8 mouse cellular contexts compared by ENCODE assay signal in the genomic region with DNA sequence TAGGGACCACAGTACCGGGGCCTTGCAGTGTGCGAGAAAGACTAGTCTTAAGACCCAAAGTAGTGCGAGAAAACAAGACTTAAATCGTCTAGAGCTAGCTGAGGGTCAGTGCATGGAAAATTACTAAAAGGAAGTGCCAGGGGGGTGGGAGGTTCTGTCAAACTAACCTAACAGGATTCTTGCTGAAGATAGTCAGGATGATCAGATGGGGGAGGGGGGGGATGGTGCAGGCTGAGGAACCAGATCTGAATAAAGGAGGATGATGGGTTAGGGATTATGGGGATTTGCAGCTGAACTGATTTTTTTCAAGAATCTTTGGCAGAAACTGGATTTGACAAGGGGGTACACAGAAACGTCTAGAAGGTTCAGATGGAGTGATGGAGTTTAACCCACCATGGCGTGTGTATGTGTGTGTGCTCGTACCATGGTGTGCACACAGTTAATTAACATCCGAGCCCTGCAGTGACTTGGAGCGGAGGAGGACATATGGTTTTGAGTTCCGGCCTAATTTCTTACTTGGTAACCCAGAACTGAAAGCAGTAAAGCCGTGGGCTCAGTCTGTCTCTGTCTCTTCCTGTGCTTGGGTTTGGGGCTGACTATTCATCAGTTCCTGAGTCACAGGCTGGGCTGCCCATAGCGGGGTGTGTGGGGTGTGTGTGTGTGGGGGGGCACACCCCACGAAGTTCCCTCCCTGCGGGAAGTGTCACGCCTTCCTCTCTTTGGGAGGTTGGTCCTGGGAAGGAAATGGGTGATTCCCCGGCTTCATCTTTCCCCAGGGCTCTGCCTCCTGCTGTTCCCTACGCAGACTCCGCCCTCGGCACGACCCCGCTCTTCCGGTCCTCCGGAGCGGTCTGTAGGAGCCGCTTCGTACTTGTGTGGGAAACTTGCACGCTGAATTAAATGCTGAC. TPM values are rescaled to one million over a fixed set of nuclear protein-coding genes. Genes with fewer than 3 reads are reported as not detected.
DNase-seq lines count a peak whose midpoint lies in the region; ATAC-seq and TF ChIP-seq lines count a peak whose summit lies in the region.

No protein-coding gene starts in this region.

- H3K36me3 ChIP-seq in forebrain, postnatal 0 days (ENCODE audit: insufficient read depth), result no peaks in the 10 kb centered on the region
- H3K36me3 ChIP-seq in hindbrain, embryonic 12.5 days, result no peaks in the 10 kb centered on the region

- peak; percentile 29 to 44 for DNase-seq in cerebellum, adult 18-20 months
- no peak for DNase-seq in cerebellum, adult 11-12 months
- peak; percentile 20 for DNase-seq in brain, embryonic 18.5 days (ENCODE audit: low read depth, low spot score)
- DNase-seq in forebrain, postnatal 0 days, result peak; percentile 66
- DNase-seq in left cerebral cortex, postnatal 25 days (ENCODE audit: low spot score in 2 of 2), result peak; percentile 42 to 79
- peak; percentile 48 for DNase-seq in right cerebral cortex, postnatal 25 days

- 18% methylated on average over 27 of the region's 27 CpGs for WGBS in forebrain, postnatal 0 days
- WGBS in hindbrain, embryonic 12.5 days, result 18% methylated on average over 27 of the region's 27 CpGs

- H3K4me3 ChIP-seq in forebrain, postnatal 0 days (ENCODE audit: low read depth, low read length), result peak overlapping the region; percentile 40
- peak overlapping the region; percentile 39 for H3K4me3 ChIP-seq in hindbrain, embryonic 12.5 days

- peak; percentile 93 for ATAC-seq in forebrain, postnatal 0 days
- ATAC-seq in hindbrain, embryonic 12.5 days (ENCODE audit: low FRiP score), result peak; percentile 88
- peak; percentile 68 for ATAC-seq in megakaryocyte progenitor cell, adult 5-6 weeks (replicated peaks; ENCODE audit: poor library complexity)

- H3K4me1 ChIP-seq in forebrain, postnatal 0 days (ENCODE audit: insufficient read depth), result peaks cover 8% of the 10 kb centered on the region
- peaks cover 15% of the 10 kb centered on the region for H3K4me1 ChIP-seq in hindbrain, embryonic 12.5 days

- no peak; the same call in 1 of the 2 replicates for TF ChIP-seq CTCF in forebrain, postnatal 0 days (IDR thresholded peaks at IDR 0.05; ENCODE audit: low read depth)

- H3K9ac ChIP-seq in forebrain, postnatal 0 days, result peak overlapping the region; percentile 49
- H3K9ac ChIP-seq in hindbrain, embryonic 12.5 days, result peak overlapping the region; percentile 54

- no peaks in the 10 kb centered on the region for H3K9me3 ChIP-seq in forebrain, postnatal 0 days (ENCODE audit: low read length)
- H3K9me3 ChIP-seq in hindbrain, embryonic 12.5 days (replicated peaks), result no peaks in the 10 kb centered on the region

- intact Hi-C loops in left cerebral cortex, postnatal 25 days (cut with DNase I), result no loop called here

- H3K4me2 ChIP-seq in forebrain, postnatal 0 days (ENCODE audit: low read depth), result peak overlapping the region; percentile 64
- H3K4me2 ChIP-seq in hindbrain, embryonic 12.5 days (replicated peaks), result peak overlapping the region; percentile 71

- peak overlapping the region; percentile 77 for H3K27ac ChIP-seq in forebrain, postnatal 0 days (ENCODE audit: low read depth, low read length)
- peak overlapping the region; percentile 77 for H3K27ac ChIP-seq in hindbrain, embryonic 12.5 days

- no peaks in the 10 kb centered on the region for H3K27me3 ChIP-seq in forebrain, postnatal 0 days (ENCODE audit: insufficient read depth, low read length)
- no peaks in the 10 kb centered on the region for H3K27me3 ChIP-seq in hindbrain, embryonic 12.5 days

RNA-seq across cellular contexts. Expression of gene Capg, which starts 8.2 kb away (rescaled TPM):
- 6.7 and 8.9 TPM in 2 replicates for total RNA-seq in forebrain, postnatal 0 days (2014; rRNA removed)
- polyA plus RNA-seq in forebrain, postnatal 0 days (2015; fragmentation: Nextera tagmentation; extraction: Ambion mirVana), result 7.1 and 7.6 TPM in 2 replicates
- polyA plus RNA-seq in hindbrain, embryonic 12.5 days (2016; fragmentation: Nextera tagmentation; extraction: Ambion mirVana), result 10.6 and 15.0 TPM in 2 replicates
- total RNA-seq in left cerebral cortex, postnatal 25 days (2021), result 1 to 10 TPM; 1.9 to 2.9 TPM
- 24.4 and 25.5 TPM in 2 replicates for total RNA-seq in megakaryocyte progenitor cell, adult 5-6 weeks (2015)
- 42.7 and 60.1 TPM in 2 replicates for total RNA-seq in megakaryocyte progenitor cell, adult 5-6 weeks (2017)

RNA-seq across cellular contexts. Expression of gene Sh2d6, which starts 30.9 kb away (rescaled TPM):
- total RNA-seq in forebrain, postnatal 0 days (2014; rRNA removed), result 0.24 and 0.38 TPM in 2 replicates
- polyA plus RNA-seq in forebrain, postnatal 0 days (2015; fragmentation: Nextera tagmentation; extraction: Ambion mirVana), result 0.21 and 0.47 TPM in 2 replicates
- polyA plus RNA-seq in hindbrain, embryonic 12.5 days (2016; fragmentation: Nextera tagmentation; extraction: Ambion mirVana), result 0.62 and 0.82 TPM in 2 replicates
- under 1 TPM; 0.28 to 0.94 TPM for total RNA-seq in left cerebral cortex, postnatal 25 days (2021)
- total RNA-seq in megakaryocyte progenitor cell, adult 5-6 weeks (2015), result not detected in 2 replicates
- total RNA-seq in megakaryocyte progenitor cell, adult 5-6 weeks (2017), result not detected in 2 replicates

RNA-seq across cellular contexts. Expression of gene Elmod3, which starts 45.8 kb away (rescaled TPM):
- total RNA-seq in forebrain, postnatal 0 days (2014; rRNA removed), result 12.8 and 13.1 TPM in 2 replicates
- polyA plus RNA-seq in forebrain, postnatal 0 days (2015; fragmentation: Nextera tagmentation; extraction: Ambion mirVana), result 16.5 and 18.3 TPM in 2 replicates
- 17.6 and 18.1 TPM in 2 replicates for polyA plus RNA-seq in hindbrain, embryonic 12.5 days (2016; fragmentation: Nextera tagmentation; extraction: Ambion mirVana)
- 10 to 100 TPM; 18.0 to 18.3 TPM for total RNA-seq in left cerebral cortex, postnatal 25 days (2021)
- 12.9 and 15.6 TPM in 2 replicates for total RNA-seq in megakaryocyte progenitor cell, adult 5-6 weeks (2015)
- total RNA-seq in megakaryocyte progenitor cell, adult 5-6 weeks (2017), result 9.7 and 13.8 TPM in 2 replicates

RNA-seq across cellular contexts. Expression of gene Retsat, which starts 45.9 kb away (rescaled TPM):
- total RNA-seq in forebrain, postnatal 0 days (2014; rRNA removed), result 3.2 and 7.5 TPM in 2 replicates
- 6.2 and 7.2 TPM in 2 replicates for polyA plus RNA-seq in forebrain, postnatal 0 days (2015; fragmentation: Nextera tagmentation; extraction: Ambion mirVana)
- 5.8 and 6.9 TPM in 2 replicates for polyA plus RNA-seq in hindbrain, embryonic 12.5 days (2016; fragmentation: Nextera tagmentation; extraction: Ambion mirVana)
- total RNA-seq in left cerebral cortex, postnatal 25 days (2021), result 10 to 100 TPM; 46.2 to 60.5 TPM
- total RNA-seq in megakaryocyte progenitor cell, adult 5-6 weeks (2015), result 20.3 and 20.8 TPM in 2 replicates
- 20.0 and 27.5 TPM in 2 replicates for total RNA-seq in megakaryocyte progenitor cell, adult 5-6 weeks (2017)
